Mouse (Mus musculus) limb, embryonic 13.5 days (tissue): ENCODE data around the gene Immt. TPM values are rescaled to one million over a fixed set of nuclear protein-coding genes. Genes with fewer than 3 reads are reported as not detected.

Source experiments
- ATAC-seq: fragments of 200-750 bp; cut with Nextera tagmentation; 2 replicates; pipeline ENCODE4 v1.8.0; 2017; ENCODE audit warnings: low read depth, moderate number of reproducible peaks, moderate TSS enrichment; ENCODE audit not compliant: low FRiP score
- H3K27ac ChIP-seq: fragments of 300-500 bp; sonication (generic); 2 replicates; pipeline ENCODE4 v1.5.1; 2015; ENCODE audit warnings: inconsistent platforms, mild to moderate bottlenecking, moderate library complexity
- H3K27me3 ChIP-seq: fragments of 300-500 bp; sonication (generic); 2 replicates; pipeline ENCODE4 v1.6.1; 2015; ENCODE audit warnings: mild to moderate bottlenecking, inconsistent platforms
- H3K36me3 ChIP-seq: fragments of 300-500 bp; sonication (generic); 2 replicates; pipeline ENCODE4 v1.6.1; 2015; ENCODE audit warnings: inconsistent platforms, mild to moderate bottlenecking, moderate library complexity
- H3K4me1 ChIP-seq: fragments of 300-500 bp; sonication (generic); 2 replicates; pipeline ENCODE4 v1.6.1; 2015; ENCODE audit warnings: inconsistent platforms
- H3K4me2 ChIP-seq: fragments of 300-500 bp; sonication (generic); replicated peaks from 2 replicates; pipeline ENCODE4 v1.6.1; 2015; ENCODE audit warnings: inconsistent platforms, mild to moderate bottlenecking, moderate library complexity
- H3K4me3 ChIP-seq: fragments of 300-500 bp; sonication (generic); 2 replicates; pipeline ENCODE4 v1.5.1; 2015; ENCODE audit warnings: moderate library complexity, mild to moderate bottlenecking, inconsistent platforms
- H3K9ac ChIP-seq: fragments of 300-500 bp; sonication (generic); 2 replicates; pipeline ENCODE4 v1.6.1; 2015; ENCODE audit warnings: mild to moderate bottlenecking, inconsistent platforms
- H3K9me3 ChIP-seq: fragments of 300-500 bp; sonication (generic); 2 replicates; pipeline ENCODE4 v1.6.1; 2016; ENCODE audit warnings: inconsistent platforms
- WGBS: fragments of 180-500 bp; shearing (Covaris S2); methylation state at CpG from one replicate; pipeline ENCODE4 v1.1.7; 2015; 5-methylcytosine and 5-hydroxymethylcytosine counted together
- polyA plus RNA-seq: library from polyadenylated mRNA; unstranded; fragments of >200 nt; fragmentation: Nextera tagmentation; extraction: Ambion mirVana; gene quantifications from 2 replicates; pipeline ENCODE4 v1.2.1, GENCODE M21; 2015

The Immt gene
- 163 and 174 TPM in 2 replicates for polyA plus RNA-seq

DNA sequence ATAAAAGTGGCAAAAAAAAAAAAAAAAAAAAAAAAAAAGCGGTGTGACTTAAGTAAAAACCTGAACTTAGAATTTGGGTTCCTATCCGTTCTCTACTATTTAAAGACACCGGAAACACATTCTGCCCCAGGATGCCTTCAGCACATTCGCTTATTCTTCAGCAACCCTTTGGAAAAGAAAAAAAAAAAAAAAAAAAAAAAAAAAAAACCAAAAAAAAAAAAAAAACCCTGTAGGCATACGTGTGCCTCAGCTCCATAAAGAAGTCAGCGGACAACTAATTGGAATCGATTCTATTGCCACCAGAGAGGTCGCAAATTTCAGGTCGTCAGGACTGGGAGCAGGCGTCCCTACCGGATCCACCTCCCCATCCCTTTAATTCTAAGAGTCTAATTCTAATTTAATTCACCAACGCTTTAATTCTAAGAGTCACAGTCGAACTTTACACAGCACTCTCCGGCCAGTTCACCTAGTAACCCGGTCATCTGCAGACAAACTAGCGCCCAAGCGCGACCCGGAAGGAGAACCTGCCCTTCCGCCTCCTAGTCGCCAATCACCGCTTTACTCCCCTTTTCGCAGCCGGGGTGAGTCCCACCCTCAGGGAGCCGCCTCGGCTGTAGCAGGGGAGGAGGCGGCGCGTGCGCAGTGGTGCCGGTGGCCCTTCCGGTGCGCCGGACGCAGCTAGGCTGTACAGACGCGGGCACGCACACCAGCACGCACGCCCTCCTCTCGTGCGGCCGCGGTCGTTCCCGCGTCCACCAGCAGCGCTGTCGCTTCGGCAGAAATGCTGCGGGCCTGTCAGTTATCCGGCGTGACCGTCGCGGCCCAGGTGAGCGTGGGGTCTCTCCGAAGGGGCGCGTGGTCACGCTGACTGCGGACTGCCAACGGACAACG is at the start of gene Immt:
Gene Immt, plus strand, starts transcription at position 642 of the 891 bp plus-strand sequence.
- peak; percentile 99 for ATAC-seq
- peak within 1 kb of the TSS; percentile 84 for H3K27ac ChIP-seq
- no peaks in the 10 kb centered on the region for H3K9me3 ChIP-seq
- under 1% methylated on average over 64 of the region's 64 CpGs for WGBS
- peaks cover 15% of the 10 kb centered on the region for H3K36me3 ChIP-seq
- H3K4me2 ChIP-seq, result peak within 1 kb of the TSS; percentile 71
- H3K9ac ChIP-seq, result peak within 1 kb of the TSS; percentile 89
- peaks cover 17% of the 10 kb centered on the region for H3K4me1 ChIP-seq
- peak within 1 kb of the TSS; percentile 92 for H3K4me3 ChIP-seq
- H3K27me3 ChIP-seq, result no peaks in the 10 kb centered on the region

DNA sequence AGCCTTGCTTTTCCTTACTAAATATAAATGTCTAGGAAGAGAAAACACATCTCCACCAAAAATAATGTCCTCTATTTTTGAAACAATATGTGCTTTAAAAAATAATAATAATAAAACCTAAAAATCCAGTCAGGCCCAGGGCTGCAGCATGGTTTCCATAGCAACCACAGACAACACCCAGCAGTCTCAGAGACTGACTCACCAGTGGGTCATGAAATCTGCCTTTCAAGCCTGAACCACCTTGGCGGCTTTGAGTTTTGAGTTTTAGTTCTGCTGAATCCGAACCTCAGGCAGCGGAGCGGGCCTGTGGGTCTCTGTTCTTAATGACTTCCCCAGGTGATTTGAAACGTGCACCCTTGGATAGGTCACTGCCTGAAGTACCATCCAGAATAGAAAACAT is 48.0 kb upstream of the Immt start:
- H3K27ac ChIP-seq, result no peak overlapping the region
- no peaks in the 10 kb centered on the region for H3K36me3 ChIP-seq
- H3K4me3 ChIP-seq, result no peak overlapping the region
- no peak for ATAC-seq
- H3K9me3 ChIP-seq, result no peaks in the 10 kb centered on the region
- no peaks in the 10 kb centered on the region for H3K4me1 ChIP-seq
- no peak overlapping the region for H3K9ac ChIP-seq
- H3K4me2 ChIP-seq, result no peak overlapping the region
- whole genome bisulfite sequencing, result 93% methylated on average over 5 of the region's 5 CpGs
- H3K27me3 ChIP-seq, result no peaks in the 10 kb centered on the region

DNA sequence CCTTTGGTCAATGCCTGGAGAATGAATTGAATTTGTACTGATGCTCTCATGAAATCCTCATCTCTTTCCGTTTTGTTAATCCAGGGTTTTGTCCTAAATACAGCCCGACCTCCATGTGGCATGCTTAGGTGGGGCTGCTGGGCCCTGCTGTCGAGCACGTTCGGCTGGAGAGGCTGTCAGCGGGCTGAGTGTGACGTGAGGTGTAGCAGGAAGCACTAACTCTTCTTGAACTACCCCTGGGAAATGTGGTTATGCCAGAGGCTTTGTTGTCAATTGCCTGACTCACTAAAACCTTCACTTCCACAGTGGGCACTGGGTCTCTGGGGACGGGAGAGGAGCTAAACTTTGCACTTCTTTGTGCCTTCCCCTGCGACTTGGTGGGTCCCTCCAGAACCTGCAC is 42.8 kb upstream of the Immt start:
- Histone ChIP-seq H3K4me3 (no peak overlapping the region), H3K9me3 (no peaks in the 10 kb centered on the region), H3K27ac (no peak overlapping the region), H3K4me1 (no peaks in the 10 kb centered on the region), H3K9ac (no peak overlapping the region), H3K27me3 (no peaks in the 10 kb centered on the region), H3K36me3 (no peaks in the 10 kb centered on the region), H3K4me2 (no peak overlapping the region)
- WGBS, result 51% methylated on average over 9 of the region's 9 CpGs
- no peak for ATAC-seq

GRCm38 (mm10) chr6:71791771-71792170 is 39.4 kb upstream of the Immt start:
- Histone ChIP-seq H3K36me3 (no peaks in the 10 kb centered on the region), H3K27ac (no peak overlapping the region), H3K9me3 (no peaks in the 10 kb centered on the region), H3K27me3 (no peaks in the 10 kb centered on the region), H3K4me2 (no peak overlapping the region), H3K4me1 (no peaks in the 10 kb centered on the region), H3K9ac (no peak overlapping the region), H3K4me3 (no peak overlapping the region)
- 77% methylated on average over 6 of the region's 6 CpGs for WGBS
- no peak for ATAC-seq

DNA sequence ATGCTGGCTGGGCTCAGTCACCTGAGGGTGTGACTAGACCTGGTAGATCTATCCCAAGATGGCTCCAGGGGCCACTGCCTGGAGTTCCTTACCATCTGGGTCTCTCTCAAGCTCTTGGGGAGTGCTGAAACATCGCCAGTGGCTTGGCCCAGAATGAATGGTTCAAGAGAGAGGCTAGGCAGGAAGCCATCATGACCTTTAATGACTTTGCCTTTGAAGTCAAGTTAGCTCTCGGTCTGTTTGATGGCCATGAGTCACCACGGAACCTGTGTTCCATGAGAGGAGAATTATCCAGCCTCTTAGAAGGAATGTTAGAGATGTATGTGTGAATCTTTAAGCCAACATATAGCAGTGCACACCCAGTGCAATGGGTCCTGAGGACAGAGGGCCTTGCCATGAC is 31.7 kb upstream of the Immt start:
- peaks cover 4% of the 10 kb centered on the region; the same call in 1 of the 2 replicates for H3K4me1 ChIP-seq
- no peak overlapping the region for H3K4me3 ChIP-seq
- 58% methylated on average over 3 of the region's 3 CpGs for WGBS
- no peaks in the 10 kb centered on the region for H3K27me3 ChIP-seq
- no peak overlapping the region for H3K27ac ChIP-seq
- no peak overlapping the region for H3K4me2 ChIP-seq
- H3K9ac ChIP-seq, result no peak overlapping the region
- no peaks in the 10 kb centered on the region for H3K9me3 ChIP-seq
- no peaks in the 10 kb centered on the region for H3K36me3 ChIP-seq
- no peak for ATAC-seq

GRCm38 (mm10) chr6:71801011-71801713 is 30.0 kb upstream of the Immt start:
- Histone ChIP-seq H3K27me3 (no peaks in the 10 kb centered on the region), H3K36me3 (no peaks in the 10 kb centered on the region), H3K9ac (no peak overlapping the region), H3K27ac (no peak overlapping the region), H3K9me3 (no peaks in the 10 kb centered on the region), H3K4me3 (no peak overlapping the region), H3K4me2 (no peak overlapping the region), H3K4me1 (peaks cover 4% of the 10 kb centered on the region; the same call in 1 of the 2 replicates)
- no peak for ATAC-seq
- WGBS, result 56% methylated on average over 7 of the region's 7 CpGs

DNA sequence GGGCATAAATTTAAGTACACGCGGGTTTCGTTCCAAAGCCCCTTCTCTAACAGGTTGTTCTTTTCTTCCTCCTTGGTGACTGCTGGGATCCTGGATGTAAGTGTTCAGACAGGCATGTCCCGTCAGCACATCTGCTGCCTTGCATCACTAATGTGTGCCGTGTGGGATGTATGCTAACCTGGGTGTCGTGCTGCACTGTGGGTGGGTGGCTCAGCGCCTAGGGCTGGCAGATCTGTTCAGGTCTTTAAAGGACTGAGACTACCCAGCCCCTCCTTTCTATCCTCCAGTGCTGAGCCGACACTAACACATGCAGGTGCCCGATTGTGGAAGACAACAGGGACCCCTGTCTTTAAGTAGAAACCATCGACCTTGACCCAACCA is 29.4 kb upstream of the Immt start:
- Histone ChIP-seq H3K36me3 (no peaks in the 10 kb centered on the region), H3K4me3 (no peak overlapping the region), H3K9ac (no peak overlapping the region), H3K9me3 (no peaks in the 10 kb centered on the region), H3K4me2 (no peak overlapping the region), H3K4me1 (peaks cover 4% of the 10 kb centered on the region; the same call in 1 of the 2 replicates), H3K27me3 (no peaks in the 10 kb centered on the region), H3K27ac (no peak overlapping the region)
- no peak for ATAC-seq
- WGBS, result 73% methylated on average over 10 of the region's 10 CpGs

DNA sequence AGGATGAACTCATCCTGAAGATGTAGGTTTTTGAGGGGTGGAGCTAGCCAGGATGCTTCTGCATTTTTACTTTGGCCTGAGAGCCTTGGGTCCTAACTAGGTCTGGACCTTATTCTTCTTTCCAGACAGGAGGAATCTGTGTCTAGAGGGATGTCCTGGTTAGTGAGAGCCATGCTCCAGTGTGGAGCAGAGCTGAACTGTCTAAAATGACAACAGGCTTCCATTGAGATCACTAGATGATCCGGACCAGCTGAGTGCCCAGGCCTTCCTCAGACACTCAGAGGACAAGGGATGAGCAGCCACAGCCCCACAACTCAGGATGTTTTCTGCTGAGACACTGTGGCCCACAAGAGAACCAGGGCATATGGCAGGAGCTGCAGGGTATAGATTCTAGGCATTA is 27.5 kb upstream of the Immt start:
- no peaks in the 10 kb centered on the region for H3K9me3 ChIP-seq
- no peak overlapping the region for H3K4me2 ChIP-seq
- WGBS, result 94% methylated on average over 1 of the region's 1 CpGs
- no peaks in the 10 kb centered on the region for H3K36me3 ChIP-seq
- H3K4me1 ChIP-seq, result peaks cover 4% of the 10 kb centered on the region; the same call in 1 of the 2 replicates
- H3K27me3 ChIP-seq, result no peaks in the 10 kb centered on the region
- no peak overlapping the region for H3K9ac ChIP-seq
- no peak overlapping the region for H3K27ac ChIP-seq
- no peak for ATAC-seq
- no peak overlapping the region for H3K4me3 ChIP-seq

- no peak overlapping the region for H3K4me2 ChIP-seq
- H3K9ac ChIP-seq, result no peak overlapping the region
- peak; percentile 88 for ATAC-seq
- WGBS, result 25% methylated on average over 12 of the region's 12 CpGs
- H3K4me1 ChIP-seq, result peaks cover 4% of the 10 kb centered on the region; the same call in 1 of the 2 replicates
- no peak overlapping the region for H3K27ac ChIP-seq
- no peaks in the 10 kb centered on the region for H3K36me3 ChIP-seq
- no peaks in the 10 kb centered on the region for H3K9me3 ChIP-seq
- H3K27me3 ChIP-seq, result no peaks in the 10 kb centered on the region
- no peak overlapping the region for H3K4me3 ChIP-seq
These were observed 26.9 kb upstream of the Immt start for GRCm38 (mm10) chr6:71804061-71804829.

DNA sequence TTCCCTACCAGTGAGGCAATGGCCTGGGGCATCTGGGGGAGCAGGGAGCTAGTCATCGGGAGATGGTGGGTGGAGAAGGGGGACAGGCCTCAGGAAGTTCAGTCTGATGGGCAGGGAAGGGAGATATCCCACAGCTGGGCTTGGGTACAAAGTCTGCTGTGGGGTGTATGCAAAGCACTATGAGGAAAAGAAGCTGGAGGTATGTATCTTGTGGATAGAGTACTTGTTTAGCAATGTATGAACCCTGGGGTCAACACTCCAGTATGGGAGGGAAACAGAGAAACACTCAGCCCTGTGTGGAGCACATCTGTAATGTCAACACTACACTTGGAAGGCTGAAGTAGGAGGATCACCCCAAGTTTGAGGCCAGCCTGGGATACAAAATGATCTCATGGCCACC is 24.4 kb upstream of the Immt start:
- Histone ChIP-seq H3K27me3 (no peaks in the 10 kb centered on the region), H3K4me1 (peaks cover 4% of the 10 kb centered on the region; the same call in 1 of the 2 replicates), H3K36me3 (peaks cover 12% of the 10 kb centered on the region), H3K9ac (no peak overlapping the region), H3K27ac (no peak overlapping the region), H3K9me3 (no peaks in the 10 kb centered on the region), H3K4me2 (no peak overlapping the region), H3K4me3 (no peak overlapping the region)
- ATAC-seq, result no peak
- 40% methylated on average over 1 of the region's 1 CpGs for WGBS

DNA sequence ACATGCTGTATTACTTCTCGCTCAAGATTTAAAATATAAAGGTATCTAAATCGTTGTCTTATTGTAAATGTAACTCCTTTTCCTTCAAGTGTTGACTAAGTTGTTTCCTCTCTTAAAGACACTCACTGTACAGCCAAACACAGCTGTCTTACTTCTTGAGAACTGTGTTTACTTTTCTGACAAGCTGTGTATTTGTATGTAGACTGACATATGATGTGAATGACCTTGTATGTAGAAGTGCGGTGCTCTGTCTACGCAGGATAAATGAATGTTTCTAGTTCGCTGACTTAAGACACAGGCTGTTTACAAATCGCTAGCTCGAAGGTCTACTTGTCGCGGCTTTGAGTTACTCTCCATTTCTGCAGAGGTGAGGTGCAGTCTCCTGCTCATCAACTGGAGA is 21.2 kb upstream of the Immt start:
- Histone ChIP-seq H3K27ac (no peak overlapping the region), H3K9me3 (no peaks in the 10 kb centered on the region), H3K4me2 (no peak overlapping the region), H3K4me1 (no peaks in the 10 kb centered on the region), H3K9ac (no peak overlapping the region), H3K27me3 (no peaks in the 10 kb centered on the region), H3K36me3 (peaks cover 33% of the 10 kb centered on the region), H3K4me3 (no peak overlapping the region)
- ATAC-seq, result no peak
- WGBS, result 94% methylated on average over 9 of the region's 9 CpGs

GRCm38 (mm10) chr6:71812820-71813219 is 18.3 kb upstream of the Immt start:
- no peak overlapping the region for H3K27ac ChIP-seq
- H3K4me1 ChIP-seq, result no peaks in the 10 kb centered on the region
- H3K9ac ChIP-seq, result no peak overlapping the region
- H3K9me3 ChIP-seq, result no peaks in the 10 kb centered on the region
- H3K27me3 ChIP-seq, result no peaks in the 10 kb centered on the region
- H3K4me2 ChIP-seq, result no peak overlapping the region
- peaks cover 61% of the 10 kb centered on the region for H3K36me3 ChIP-seq
- WGBS, result 92% methylated on average over 2 of the region's 2 CpGs
- no peak for ATAC-seq
- no peak overlapping the region for H3K4me3 ChIP-seq
